Mouse (Mus musculus): ENCODE results near the gene Gm12800. TPM values are rescaled to one million over a fixed set of nuclear protein-coding genes. Genes with fewer than 3 reads are reported as not detected.
"Not testable (repeated sequence)": the region's sequence is repeated elsewhere in the genome, so short reads cannot be mapped to it uniquely, and the experiment has no call there.

Gene Gm12800
- total RNA-seq (2021), result not detected in 2 replicates
- long read RNA-seq, experiment 1, result 0 reads
- long read RNA-seq, experiment 2, result 0 reads

DNA sequence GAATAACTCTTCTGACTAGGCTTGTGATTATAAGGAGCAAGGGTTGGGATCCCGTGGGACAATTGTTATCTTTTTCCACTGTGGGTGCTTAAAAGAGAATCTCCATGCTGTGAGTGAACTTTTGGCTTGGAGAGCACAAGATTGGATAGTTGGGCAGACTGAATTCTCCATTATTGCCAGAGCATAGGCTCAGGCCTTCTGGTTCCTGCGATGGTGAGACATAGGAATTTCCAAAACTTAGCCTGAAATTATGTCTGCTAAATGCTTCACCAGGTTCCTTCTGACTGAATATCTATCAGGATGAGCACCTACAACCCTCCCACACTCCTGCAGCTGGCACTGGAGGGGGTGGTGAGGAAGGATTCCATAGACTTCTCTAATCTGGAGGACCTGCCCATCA is at the start of gene Gm12800:
TSS of gene Gm12800 (plus strand) at position 301 of the 400 bp plus-strand sequence.
- DNase-seq, result not testable (repeated sequence)

DNA sequence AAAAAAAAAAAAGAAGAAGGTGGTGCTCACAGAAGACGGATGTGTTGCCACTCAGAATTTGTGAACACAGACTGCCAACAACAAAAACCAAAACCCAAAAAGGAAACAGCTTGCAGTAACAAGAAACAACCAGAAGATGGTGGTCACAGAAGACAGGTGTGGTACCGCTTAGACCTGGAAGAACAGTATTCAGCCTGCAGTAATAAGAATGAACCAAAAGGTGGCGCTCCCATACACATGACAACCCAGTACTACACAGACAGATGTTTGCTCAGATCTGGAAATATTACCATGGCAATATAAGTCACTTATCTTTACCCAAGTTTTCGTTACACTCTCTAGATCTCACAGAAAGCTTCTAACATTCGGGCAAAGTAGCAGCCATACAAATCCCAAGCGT is 48.0 kb upstream of the Gm12800 start:
- peak; percentile 23 for DNase-seq

DNA sequence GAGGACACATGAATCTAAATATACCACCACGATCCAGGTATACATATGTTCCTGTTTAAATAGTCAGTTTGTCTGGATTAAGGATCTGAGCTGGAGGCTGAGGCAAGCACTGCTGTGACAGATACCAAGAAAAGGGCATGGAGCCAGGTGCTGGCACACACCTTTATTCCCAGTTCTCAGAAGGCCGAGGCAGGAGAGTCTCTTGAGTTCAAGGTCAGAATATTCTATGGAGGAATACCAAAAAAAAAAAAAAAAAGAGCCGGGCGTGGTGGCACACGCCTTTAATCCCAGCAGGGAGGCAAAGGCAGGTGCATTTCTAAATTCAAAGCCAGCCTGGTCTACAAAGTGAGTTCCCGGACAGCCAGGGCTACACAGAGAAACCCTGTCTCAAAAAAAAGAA is 46.6 kb upstream of the Gm12800 start:
- no peak for DNase-seq

DNA sequence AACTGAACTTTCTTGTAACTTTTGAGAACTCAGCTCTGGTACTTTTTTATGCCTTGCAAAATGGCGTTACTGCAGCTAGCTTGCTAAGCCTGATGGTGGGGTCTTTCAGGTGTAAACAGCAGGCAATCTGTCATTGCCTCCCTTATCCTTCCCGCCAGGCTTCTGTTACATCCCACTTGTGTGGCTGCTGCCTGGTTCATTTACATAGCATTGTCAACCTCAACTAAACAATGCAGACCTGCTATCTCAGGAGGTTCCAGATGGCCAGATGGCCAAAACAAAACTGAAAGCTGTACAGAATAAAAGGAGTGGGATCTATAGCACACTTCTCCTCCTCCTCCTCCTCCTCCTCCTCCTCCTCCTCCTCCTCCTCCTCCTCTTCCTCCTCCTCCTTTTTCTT is 36.9 kb upstream of the Gm12800 start:
- DNase-seq, result not testable (repeated sequence)

DNA sequence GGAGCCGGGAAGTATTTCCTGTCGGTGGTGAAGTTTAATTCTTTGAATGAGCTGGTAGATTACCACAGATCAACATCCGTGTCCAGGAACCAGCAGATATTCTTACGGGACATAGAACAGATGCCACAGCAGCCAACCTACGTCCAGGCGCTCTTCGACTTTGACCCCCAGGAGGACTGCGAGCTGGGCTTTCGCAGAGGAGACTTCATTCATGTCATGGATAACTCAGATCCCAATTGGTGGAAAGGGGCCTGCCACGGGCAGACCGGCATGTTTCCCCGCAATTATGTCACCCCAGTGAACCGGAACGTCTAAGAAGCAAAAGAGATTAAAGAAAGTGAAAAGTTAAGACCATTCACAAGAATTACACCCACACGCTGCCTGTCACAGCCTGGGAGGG is 33.2 kb upstream of the Gm12800 start:
- DNase-seq, result not testable (repeated sequence)

DNA sequence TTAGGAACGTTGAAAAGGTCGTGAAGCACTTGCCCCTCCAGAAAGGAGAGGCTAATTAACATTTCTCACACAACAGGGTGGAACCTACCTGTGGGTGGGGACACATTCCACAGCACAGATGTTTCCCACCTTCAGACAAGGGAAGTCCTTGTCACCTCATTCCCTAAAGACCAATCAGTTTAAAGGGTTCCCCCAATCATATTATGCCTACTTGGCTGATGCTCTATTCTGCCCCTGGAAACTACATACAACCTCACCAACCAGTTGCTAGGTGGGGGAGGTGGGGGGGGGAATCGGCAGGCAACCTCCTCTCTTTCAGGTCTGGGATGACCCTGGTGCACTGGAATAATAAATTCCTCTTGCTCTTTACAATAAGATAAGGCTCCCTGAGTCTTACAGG is 25.3 kb upstream of the Gm12800 start:
- DNase-seq, result no peak

DNA sequence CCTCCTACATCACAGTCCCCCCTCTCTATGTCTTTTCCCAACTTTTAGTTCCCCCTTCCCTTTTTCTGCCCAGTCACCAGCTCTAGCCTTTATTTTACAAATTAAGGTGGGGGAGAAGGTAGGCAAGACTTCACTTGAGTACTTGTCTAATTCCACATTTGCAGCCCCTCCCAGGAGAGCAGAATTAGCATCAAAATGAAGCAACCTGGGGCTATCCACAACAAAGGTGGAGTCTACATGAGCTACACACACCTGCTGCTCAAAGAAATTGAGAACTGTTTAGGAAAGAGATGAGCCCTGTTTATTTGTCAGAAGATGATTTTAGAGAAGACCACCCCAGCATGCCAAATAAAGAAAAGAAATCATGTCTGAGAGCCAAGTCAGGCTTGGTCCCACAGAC is 19.5 kb upstream of the Gm12800 start:
- no peak for DNase-seq

DNA sequence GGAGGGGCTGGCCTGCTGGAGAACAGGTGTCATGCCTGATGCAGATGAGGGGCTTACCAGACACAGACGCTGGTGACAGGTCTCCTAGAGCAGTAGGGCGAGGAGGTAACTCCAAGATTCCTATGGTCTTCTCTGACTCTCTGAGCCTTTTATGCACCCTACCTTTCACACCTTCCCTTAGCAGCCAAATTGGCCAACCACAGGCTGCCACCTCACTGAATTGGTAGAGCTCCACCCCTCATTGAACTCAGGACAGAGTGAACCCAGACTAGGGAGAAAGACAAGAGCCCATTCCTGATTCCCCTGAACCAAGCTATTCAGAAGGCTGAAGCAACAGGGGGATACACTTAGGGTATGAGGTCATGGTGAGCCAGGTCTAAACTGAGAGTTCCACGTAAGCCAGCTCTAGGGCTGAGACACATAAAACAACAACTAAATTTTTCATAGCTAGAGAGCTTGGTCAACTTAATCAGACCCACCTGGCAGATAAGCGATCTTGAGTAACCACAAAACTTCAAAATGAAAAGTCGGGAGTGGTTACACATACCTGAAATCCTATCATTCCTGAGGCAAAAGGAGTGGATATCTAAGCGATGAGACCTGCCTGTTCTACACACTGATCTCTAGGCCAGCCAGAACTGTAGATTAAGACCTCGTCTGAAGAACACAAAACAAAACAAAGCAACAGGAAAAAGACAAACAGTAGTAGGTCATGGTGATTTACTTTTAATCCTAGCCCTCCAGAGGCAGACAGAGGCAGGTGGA is 15.1 kb upstream of the Gm12800 start, which contains the start of gene C130073F10Rik:
TSS of gene C130073F10Rik (minus strand) at position 134 of the 765 bp plus-strand sequence.
- no peak for DNase-seq

DNA sequence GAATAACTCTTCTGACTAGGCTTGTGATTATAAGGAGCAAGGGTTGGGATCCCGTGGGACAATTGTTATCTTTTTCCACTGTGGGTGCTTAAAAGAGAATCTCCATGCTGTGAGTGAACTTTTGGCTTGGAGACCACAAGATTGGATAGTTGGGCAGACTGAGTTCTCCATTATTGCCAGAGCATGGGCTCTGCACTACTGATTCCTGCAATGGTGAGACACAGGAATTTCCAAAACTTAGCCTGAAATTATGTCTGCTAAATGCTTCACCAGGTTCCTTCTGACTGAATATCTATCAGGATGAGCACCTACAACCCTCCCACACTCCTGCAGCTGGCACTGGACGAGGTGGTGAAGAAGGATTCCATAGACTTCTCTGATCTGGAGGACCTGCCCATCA is 31.2 kb downstream of the Gm12800 start, which contains the start of gene Gm12794:
TSS of gene Gm12794 (plus strand) at position 301 of the 400 bp plus-strand sequence.
- not testable (repeated sequence) for DNase-seq

Other genes with a start within 250 kb of the Gm12800 start
- 16.5 and 17.0 TPM in 2 replicates for gene Lepr, start 191.7 kb upstream of the Gm12800 start, total RNA-seq (2021)
- gene B020004J07Rik, start 65.1 kb upstream of the Gm12800 start, total RNA-seq (2021), result not detected in 2 replicates
- gene C130073F10Rik, start 15.3 kb upstream of the Gm12800 start, total RNA-seq (2021), result not detected in 2 replicates
- gene Gm12794, start 31.3 kb downstream of the Gm12800 start, total RNA-seq (2021), result not detected in 2 replicates
- gene Gm12790, start 71.9 kb downstream of the Gm12800 start, total RNA-seq (2021), result not detected in 2 replicates
- not detected in 2 replicates for gene Gm12789, start 77.5 kb downstream of the Gm12800 start, total RNA-seq (2021)
- gene Pde4b, start 178.4 kb downstream of the Gm12800 start, total RNA-seq (2021), result 10.2 and 14.5 TPM in 2 replicates